Mouse (Mus musculus): ENCODE results near the gene Cd83. TPM values are rescaled to one million over a fixed set of nuclear protein-coding genes. Genes with fewer than 3 reads are reported as not detected.

Cd83 gene
- polyA plus RNA-seq, 1 experiment from 2014 or later: 3.9 TPM

DNA sequence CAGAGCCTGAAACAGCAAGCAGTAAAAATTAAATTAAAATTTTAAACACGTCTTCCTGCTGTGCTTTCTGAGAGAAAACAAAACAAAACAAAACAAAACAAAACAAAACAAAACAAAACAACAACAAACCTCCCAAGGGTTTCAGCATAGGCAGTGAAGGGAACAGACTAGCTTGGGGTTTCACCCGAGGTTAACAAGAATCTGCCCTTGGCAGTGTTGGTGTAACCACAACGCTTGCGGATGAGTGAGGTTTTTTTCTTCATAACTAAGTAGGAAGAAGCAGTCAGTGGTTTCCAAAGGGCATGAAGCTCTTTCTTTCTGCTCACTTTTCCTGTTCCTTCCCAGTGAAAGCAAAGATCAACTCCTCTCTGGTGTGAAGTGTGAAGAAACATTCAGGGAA, 5.6 kb upstream of the Cd83 start:
- Histone ChIP-seq H3K4me1 (peaks cover 4% of the 10 kb centered on the region; the same call in 1 of the 2 replicates), H3K9ac (no peak overlapping the region), H3K4me2 (no peak overlapping the region), H3K4me3 (replicated peaks) (no peak overlapping the region), H3K27me3 (peaks cover 38% of the 10 kb centered on the region), H3K9me3 (no peaks in the 10 kb centered on the region), H3K36me3 (replicated peaks) (no peaks in the 10 kb centered on the region), H3K27ac (no peak overlapping the region)
- 82% methylated on average over 4 of the region's 4 CpGs for WGBS
- no peak for ATAC-seq (ENCODE audit: low FRiP score)

DNA sequence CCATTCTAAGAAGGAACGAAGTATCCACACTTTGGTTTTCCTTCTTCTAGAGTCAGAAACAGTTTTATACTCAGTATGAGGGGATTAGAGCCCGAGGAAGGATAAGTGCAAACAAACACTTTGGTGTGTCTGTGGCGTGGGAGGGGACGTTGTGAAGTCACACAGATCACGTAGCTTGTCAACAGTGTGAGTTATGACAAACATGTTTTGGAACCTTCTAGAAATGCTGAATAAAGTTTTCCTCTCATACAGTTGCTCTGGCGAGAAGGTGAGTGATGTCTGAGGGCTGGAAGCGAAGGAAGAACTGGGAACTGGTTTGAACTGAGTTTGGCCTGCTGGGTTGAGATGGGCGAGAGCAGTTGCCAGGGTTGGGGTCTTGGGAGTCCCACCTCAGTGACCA, 4.5 kb upstream of the Cd83 start:
- peaks cover 44% of the 10 kb centered on the region for H3K27me3 ChIP-seq
- no peaks in the 10 kb centered on the region for H3K36me3 ChIP-seq (replicated peaks)
- 82% methylated on average over 8 of the region's 8 CpGs for WGBS
- H3K4me2 ChIP-seq: no peak overlapping the region
- no peaks in the 10 kb centered on the region for H3K9me3 ChIP-seq
- H3K4me3 ChIP-seq (replicated peaks): no peak overlapping the region
- H3K27ac ChIP-seq: no peak overlapping the region
- ATAC-seq (ENCODE audit: low FRiP score): no peak
- no peak overlapping the region for H3K9ac ChIP-seq
- peaks cover 6% of the 10 kb centered on the region for H3K4me1 ChIP-seq

DNA sequence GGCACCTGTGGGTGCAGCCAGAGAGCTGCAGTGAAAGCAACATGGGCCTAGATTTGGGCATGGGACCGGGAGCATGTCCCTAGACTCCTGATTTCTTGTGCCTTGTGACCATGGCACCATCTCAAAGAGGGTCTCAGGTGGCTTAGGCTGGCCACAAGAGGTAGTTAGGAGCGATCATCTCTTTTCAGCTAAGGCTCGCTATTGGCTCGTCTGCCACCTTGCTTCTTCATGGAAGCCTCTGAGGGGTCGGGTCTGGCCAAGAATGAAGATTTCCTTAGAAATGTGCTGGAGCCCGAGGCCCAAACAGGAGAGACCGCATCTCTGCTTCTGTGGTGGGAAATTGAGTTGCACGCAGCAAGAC, 1.1 kb downstream of the Cd83 start:
- Histone ChIP-seq H3K9ac (no peak overlapping the region), H3K4me1 (peaks cover 25% of the 10 kb centered on the region), H3K4me3 (replicated peaks) (peak overlapping the region; percentile 63), H3K27me3 (peaks cover 56% of the 10 kb centered on the region), H3K27ac (no peak overlapping the region), H3K9me3 (no peaks in the 10 kb centered on the region), H3K4me2 (peak overlapping the region; percentile 95), H3K36me3 (replicated peaks) (no peaks in the 10 kb centered on the region)
- WGBS: 23% methylated on average over 8 of the region's 8 CpGs
- ATAC-seq (ENCODE audit: low FRiP score): no peak; the same call in 1 of the 2 replicates

DNA sequence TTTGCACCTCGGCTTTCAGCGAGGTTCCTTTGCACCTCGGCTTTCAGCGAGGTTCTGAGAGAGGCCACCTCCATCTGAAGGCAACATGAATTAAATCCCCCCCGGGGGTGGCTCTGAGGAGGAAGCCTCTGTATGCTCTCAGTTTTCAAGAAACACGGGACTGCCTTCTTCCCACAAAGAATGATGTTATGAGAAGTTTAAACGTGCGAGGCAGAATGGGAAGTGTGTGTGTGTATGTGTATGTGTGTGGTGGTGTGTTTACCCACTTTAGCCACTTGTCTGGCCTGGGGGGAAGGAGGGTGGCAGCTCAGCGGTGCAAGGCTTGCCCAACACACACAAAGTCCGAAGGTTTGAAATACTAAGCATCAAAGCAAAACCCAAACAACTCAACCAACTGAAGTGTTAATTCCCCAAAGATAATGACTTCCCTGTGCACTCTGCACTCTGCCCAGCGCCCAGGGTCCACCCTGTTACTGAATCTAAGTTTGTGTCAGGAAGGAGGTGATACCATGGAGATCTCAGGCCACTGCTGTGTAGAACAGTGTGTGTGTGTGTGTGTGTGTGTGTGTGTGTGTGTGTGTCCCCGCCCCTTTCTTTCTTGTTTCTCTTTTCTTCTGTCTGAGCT, 1.7 kb downstream of the Cd83 start:
- WGBS: 14% methylated on average over 12 of the region's 12 CpGs
- H3K9me3 ChIP-seq: no peaks in the 10 kb centered on the region
- no peaks in the 10 kb centered on the region for H3K36me3 ChIP-seq (replicated peaks)
- peak overlapping the region; percentile 95 for H3K4me2 ChIP-seq
- ATAC-seq (ENCODE audit: low FRiP score): no peak
- H3K4me1 ChIP-seq: peaks cover 25% of the 10 kb centered on the region
- peaks cover 56% of the 10 kb centered on the region for H3K27me3 ChIP-seq
- no peak overlapping the region for H3K27ac ChIP-seq
- no peak overlapping the region for H3K4me3 ChIP-seq (replicated peaks)
- H3K9ac ChIP-seq: no peak overlapping the region

DNA sequence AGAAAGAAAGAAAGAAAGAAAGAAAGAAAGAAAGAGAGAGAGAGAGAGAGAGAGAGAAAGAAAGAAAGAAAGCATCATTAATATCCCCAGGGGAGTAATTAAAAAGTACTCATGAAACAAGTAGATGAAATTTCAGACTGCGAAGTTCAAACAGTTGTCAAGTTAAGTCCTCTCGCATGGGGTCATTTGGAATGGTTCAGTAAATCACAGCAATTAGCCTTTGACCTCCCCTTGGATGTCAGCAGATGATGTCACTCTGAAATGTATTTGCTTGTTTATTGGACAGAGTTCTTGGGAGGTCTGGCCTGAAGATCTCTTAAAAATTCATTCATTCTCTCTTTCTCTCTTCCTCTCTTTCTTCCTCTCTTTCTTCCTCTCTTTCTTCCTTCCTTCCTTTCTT, 2.7 kb downstream of the Cd83 start:
- Histone ChIP-seq H3K9me3 (no peaks in the 10 kb centered on the region), H3K4me2 (no peak overlapping the region), H3K36me3 (replicated peaks) (no peaks in the 10 kb centered on the region), H3K27ac (no peak overlapping the region), H3K27me3 (peaks cover 51% of the 10 kb centered on the region), H3K4me1 (peaks cover 25% of the 10 kb centered on the region), H3K9ac (no peak overlapping the region), H3K4me3 (replicated peaks) (no peak overlapping the region)
- WGBS: 26% methylated on average over 2 of the region's 2 CpGs
- ATAC-seq (ENCODE audit: low FRiP score): no peak

DNA sequence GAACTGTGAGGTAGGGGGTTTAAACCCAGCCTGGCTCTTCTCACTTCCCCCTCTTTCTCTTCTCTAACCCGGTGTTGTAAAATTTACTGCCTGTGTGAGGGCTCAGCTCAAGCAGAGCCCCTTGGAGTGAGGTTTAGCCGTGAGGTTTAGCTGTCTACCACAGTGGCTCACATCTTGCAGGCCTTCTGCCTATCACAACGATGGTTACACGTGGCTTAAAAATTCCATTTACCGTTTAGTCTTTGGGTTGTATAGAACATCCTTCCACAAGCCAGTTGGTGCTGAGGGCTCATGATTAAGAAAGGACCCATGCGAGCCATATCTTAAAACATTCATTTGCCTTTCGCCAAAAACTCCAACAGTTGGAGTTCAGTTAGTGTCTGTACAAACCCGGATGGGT, 3.5 kb downstream of the Cd83 start:
- Histone ChIP-seq H3K27ac (no peak overlapping the region), H3K4me1 (peaks cover 25% of the 10 kb centered on the region), H3K9me3 (no peaks in the 10 kb centered on the region), H3K4me2 (no peak overlapping the region), H3K4me3 (replicated peaks) (no peak overlapping the region), H3K27me3 (peaks cover 44% of the 10 kb centered on the region), H3K36me3 (replicated peaks) (no peaks in the 10 kb centered on the region), H3K9ac (no peak overlapping the region)
- 89% methylated on average over 8 of the region's 8 CpGs for WGBS
- no peak for ATAC-seq (ENCODE audit: low FRiP score)

DNA sequence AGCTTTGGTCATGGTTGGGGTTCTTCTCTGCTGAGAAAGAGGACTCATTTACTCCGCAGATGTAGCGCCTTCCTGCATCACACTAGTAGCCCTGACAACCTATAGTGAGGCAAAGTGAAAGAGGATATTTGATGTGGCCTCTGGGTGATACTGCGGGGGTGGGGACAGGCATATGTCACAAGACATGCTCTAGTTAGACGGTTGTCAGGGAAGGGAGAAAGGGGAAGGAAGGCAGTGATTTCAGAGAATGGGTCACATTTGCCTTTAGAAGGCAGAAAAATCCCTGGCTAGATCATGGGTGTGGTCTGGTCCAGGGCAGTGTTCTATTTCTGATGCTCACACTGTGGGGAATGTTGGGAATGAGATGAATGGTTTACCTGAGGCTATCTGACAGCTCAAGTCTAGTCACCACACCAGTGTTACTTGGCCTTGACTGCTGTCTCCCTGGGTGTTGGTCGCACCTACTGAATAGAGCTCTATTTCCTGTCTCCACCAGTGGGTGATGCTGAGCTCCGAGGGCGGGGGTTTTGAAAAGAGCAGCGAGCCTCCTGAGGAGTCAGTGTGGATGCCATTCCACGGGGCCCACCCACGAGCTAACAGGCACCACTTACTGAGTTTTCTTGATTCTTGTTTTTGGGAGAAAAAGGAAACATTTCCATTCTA, 4.5 kb downstream of the Cd83 start:
- Histone ChIP-seq H3K4me3 (replicated peaks) (no peak overlapping the region), H3K4me2 (no peak overlapping the region), H3K9ac (no peak overlapping the region), H3K9me3 (no peaks in the 10 kb centered on the region), H3K36me3 (replicated peaks) (no peaks in the 10 kb centered on the region), H3K27me3 (peaks cover 35% of the 10 kb centered on the region), H3K4me1 (peaks cover 25% of the 10 kb centered on the region), H3K27ac (no peak overlapping the region)
- ATAC-seq (ENCODE audit: low FRiP score): no peak
- 86% methylated on average over 10 of the region's 10 CpGs for WGBS

DNA sequence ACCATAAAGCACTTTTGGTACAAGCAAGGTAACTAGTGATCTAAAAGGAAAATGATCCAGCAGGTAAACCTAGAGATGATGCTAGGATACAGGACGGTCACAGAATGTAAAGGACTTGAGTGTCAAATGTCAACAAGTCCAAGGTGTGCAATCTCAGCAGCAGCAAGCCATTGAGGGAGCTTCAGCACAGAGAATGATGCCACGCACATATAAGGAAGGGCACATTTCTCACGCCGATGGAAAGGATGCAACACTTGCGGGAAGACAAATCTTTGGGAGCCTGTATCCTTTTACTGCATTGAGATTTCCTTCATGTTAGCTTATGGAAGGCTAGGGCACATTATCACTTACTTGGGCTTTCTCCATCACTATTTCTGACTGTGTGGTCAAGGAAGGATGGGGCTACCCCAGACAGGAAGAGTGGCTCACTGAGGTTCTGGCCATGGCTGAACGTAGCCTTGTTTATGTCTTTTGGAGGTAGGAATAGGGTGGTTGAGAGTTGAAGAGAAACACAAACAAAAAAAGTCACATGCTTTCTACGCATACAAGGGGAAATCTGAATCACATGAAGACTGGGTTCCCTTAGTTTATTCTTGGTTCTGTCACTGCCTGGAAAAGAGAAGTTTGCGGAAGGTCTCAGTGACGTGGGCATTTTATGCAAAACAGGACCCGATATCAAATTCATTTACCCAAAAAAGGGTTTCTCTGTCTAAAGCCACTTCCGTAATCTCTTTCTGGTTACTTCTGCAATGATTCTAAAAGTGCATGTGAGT, 5.8 kb downstream of the Cd83 start:
- ATAC-seq (ENCODE audit: low FRiP score): no peak
- Histone ChIP-seq H3K9ac (no peak overlapping the region), H3K27ac (no peak overlapping the region), H3K9me3 (no peaks in the 10 kb centered on the region), H3K4me1 (peaks cover 15% of the 10 kb centered on the region), H3K4me2 (no peak overlapping the region), H3K36me3 (replicated peaks) (no peaks in the 10 kb centered on the region), H3K4me3 (replicated peaks) (no peak overlapping the region), H3K27me3 (peaks cover 22% of the 10 kb centered on the region)
- 96% methylated on average over 11 of the region's 11 CpGs for WGBS

DNA sequence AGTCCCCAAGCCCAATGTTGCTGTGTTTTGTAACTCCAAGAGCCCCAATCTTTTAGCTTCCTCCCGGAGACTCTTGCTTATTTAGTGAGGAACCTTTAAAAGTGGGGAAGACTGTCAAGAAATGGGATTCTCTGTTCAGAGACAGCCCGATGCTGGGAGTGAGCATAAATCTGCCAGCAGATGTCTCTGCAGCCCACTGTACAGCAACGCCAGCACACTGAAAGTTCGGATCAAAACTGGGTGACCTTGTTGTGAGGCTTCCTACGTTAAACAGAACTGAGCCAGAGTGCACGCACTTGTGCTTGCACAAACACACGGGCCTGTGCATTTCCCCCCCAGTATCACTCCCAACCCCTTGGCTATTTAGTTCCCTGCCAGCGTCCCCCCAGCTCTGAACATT, 10.8 kb downstream of the Cd83 start:
- Histone ChIP-seq H3K27ac (no peak overlapping the region), H3K9ac (no peak overlapping the region), H3K27me3 (0 out of 2 replicates have a peak, but pooled peaks cover 12% of the 10 kb centered on the region), H3K4me2 (no peak overlapping the region), H3K4me1 (no peaks in the 10 kb centered on the region), H3K4me3 (replicated peaks) (no peak overlapping the region), H3K9me3 (no peaks in the 10 kb centered on the region), H3K36me3 (replicated peaks) (no peaks in the 10 kb centered on the region)
- ATAC-seq (ENCODE audit: low FRiP score): no peak
- WGBS: 53% methylated on average over 8 of the region's 8 CpGs

DNA sequence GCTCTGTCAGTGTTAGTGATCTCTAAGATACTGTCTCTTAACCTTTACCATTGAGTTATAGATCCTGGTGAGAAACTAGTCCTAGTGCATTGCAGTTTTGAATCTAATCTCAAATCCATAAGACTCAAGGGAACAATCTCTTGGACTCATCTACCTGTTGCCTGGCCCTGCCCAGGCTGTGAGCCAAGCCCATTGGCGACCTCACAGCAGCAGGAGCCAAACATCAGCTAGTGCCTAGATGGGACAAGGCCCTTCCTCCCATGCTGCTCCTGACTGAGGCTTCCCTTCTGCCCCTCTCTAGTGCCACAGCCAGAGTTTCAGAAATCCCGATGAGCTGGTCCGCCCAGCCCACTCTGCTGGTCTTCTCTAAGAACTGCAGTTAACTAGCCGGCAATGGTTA, 14.1 kb downstream of the Cd83 start:
- 91% methylated on average over 4 of the region's 4 CpGs for WGBS

DNA sequence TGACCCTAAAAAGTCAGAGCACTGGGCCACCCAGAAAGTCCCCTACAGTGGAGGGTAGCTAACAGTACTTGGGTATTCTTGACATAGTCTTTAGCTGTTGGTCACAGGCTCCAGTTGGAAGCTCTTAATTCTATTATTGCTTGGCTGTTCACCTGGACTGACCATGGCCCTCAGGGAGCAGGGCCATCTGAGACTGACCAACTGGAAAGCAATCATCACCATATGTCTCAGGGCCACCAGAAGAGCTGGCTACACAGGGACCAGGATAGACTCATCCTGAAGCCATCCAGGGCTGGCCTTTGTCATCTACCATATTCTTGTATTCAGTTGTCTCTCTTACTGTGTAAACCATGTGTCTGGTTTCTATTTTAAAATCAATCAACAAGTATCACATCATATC, 15.6 kb downstream of the Cd83 start:
- Histone ChIP-seq H3K36me3 (replicated peaks) (no peaks in the 10 kb centered on the region; the same call in 1 of the 2 replicates), H3K4me3 (replicated peaks) (no peak overlapping the region), H3K4me1 (no peaks in the 10 kb centered on the region), H3K27ac (no peak overlapping the region), H3K9me3 (no peaks in the 10 kb centered on the region), H3K4me2 (no peak overlapping the region), H3K9ac (no peak overlapping the region), H3K27me3 (peaks cover 19% of the 10 kb centered on the region)
- no peak for ATAC-seq (ENCODE audit: low FRiP score)

More for the DNA sequence above, 14.1 kb downstream of the Cd83 start:
- no peak overlapping the region for H3K9ac ChIP-seq
- 0 out of 2 replicates have a peak, but pooled peaks cover 17% of the 10 kb centered on the region for H3K27me3 ChIP-seq
- H3K27ac ChIP-seq: no peak overlapping the region
- H3K4me2 ChIP-seq: no peak overlapping the region
- H3K36me3 ChIP-seq (replicated peaks): no peaks in the 10 kb centered on the region; the same call in 1 of the 2 replicates
- no peaks in the 10 kb centered on the region for H3K9me3 ChIP-seq
- ATAC-seq (ENCODE audit: low FRiP score): no peak
- no peak overlapping the region for H3K4me3 ChIP-seq (replicated peaks)
- no peaks in the 10 kb centered on the region for H3K4me1 ChIP-seq

DNA sequence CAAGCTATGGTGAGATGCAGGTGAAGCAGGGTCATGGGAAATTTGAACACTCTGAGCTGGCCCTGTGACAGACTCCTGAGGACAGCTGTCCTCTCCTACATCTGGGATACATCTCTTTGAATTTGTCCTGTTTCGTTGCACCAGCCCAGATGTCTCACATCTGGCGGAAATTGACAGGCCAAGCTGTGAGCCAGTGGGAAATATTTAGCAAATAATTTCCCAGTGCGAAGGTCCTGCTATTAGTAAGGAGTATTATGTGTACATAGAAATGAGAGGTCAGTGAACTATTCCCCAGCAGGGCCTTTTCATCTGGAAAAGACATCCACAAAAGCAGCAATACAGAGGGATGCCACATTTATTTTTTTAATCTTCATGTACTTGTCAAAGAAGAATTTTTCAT, 17.4 kb downstream of the Cd83 start:
- H3K27ac ChIP-seq: no peak overlapping the region
- ATAC-seq (ENCODE audit: low FRiP score): no peak

More for the DNA sequence above, 17.4 kb downstream of the Cd83 start:
- WGBS: 90% methylated on average over 3 of the region's 3 CpGs
- Histone ChIP-seq H3K27me3 (peaks cover 26% of the 10 kb centered on the region), H3K4me1 (peaks cover 9% of the 10 kb centered on the region), H3K4me3 (replicated peaks) (no peak overlapping the region), H3K9ac (no peak overlapping the region), H3K9me3 (no peaks in the 10 kb centered on the region), H3K4me2 (no peak overlapping the region), H3K36me3 (replicated peaks) (no peaks in the 10 kb centered on the region; the same call in 1 of the 2 replicates)

Data from forebrain, embryonic 12.5 days (tissue).